Mouse (Mus musculus): ENCODE measurements at regions not wholly inside any gene's neighbourhood (a gene's known extent, or its start where the extent isn't known, plus 50 kb on each side); places are given as distances from the start of the nearest gene placed in this dataset.

DNA sequence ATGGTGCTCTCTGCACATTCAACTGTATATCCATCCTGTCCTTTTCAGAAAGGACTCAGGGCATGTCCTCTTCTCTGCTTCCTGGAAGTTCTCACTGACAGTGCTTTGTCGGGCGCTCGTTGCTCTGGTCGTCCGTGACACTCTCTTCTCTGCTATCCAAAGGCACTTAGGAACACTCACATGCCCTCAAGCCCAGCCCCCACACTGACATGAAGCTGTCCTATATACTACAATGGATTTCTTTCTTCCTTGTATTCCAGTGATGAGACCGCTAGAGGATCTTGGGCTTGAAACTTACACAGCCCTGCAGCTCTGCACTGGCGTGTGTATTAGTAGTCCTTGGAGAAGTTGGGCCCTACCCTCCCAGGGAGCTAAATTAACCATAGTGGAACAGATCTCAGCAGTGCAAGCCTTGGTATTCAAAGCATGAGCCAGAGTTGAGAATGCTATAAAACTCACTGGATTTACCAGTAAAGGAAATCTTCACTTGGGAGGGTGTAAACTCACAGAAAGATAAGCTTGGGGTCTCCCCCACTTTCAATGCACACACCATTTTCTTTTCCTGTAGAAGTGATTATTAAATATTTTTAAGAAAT lies 205.3 kb downstream of the Mreg start:
- 62% methylated on average over 7 of the region's 7 CpGs for WGBS
- H3K27me3 ChIP-seq (ENCODE audit: control insufficient read depth, insufficient read depth, low read length): no peaks in the 10 kb centered on the region

DNA sequence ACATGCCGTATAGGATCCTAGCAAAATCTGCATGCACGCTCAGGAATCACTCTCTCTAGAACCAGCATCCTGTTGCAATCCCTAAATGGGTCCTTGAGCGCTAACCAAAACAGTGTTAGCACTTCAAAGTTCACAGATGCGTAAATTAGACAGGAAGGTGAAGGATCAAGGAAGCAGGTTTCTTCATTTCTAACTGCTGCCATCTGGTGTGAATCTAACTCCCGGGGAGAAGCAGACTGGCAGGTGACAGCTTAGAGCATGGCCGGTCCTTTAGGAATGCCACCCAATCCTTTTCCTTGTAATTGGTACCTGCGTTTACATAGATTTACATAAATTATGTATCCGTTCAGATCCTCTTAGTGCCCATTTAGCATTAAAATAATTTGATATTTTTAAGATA lies 206.2 kb downstream of the Mreg start:
- no peak for DNase-seq
- H3K4me3 ChIP-seq (replicated peaks; ENCODE audit: insufficient read depth, low read depth, low read length): no peak overlapping the region
- H3K27ac ChIP-seq (ENCODE audit: insufficient read depth, low read length): no peak overlapping the region
- no peaks in the 10 kb centered on the region for H3K27me3 ChIP-seq (ENCODE audit: control insufficient read depth, insufficient read depth, low read length)
- whole genome bisulfite sequencing: 41% methylated on average over 8 of the region's 8 CpGs
- H3K4me1 ChIP-seq (ENCODE audit: control insufficient read depth, insufficient read depth, low read length): no peaks in the 10 kb centered on the region
- TF ChIP-seq POLR2A (IDR thresholded peaks at IDR 0.05; ENCODE audit: borderline replicate concordance, insufficient read depth, low read length) (no peak), CTCF (IDR thresholded peaks at IDR 0.05; ENCODE audit: borderline replicate concordance, insufficient read depth, low read depth, low read length) (no peak)

More for the DNA sequence above, 205.3 kb downstream of the Mreg start:
- TF ChIP-seq CTCF (IDR thresholded peaks at IDR 0.05; ENCODE audit: borderline replicate concordance, insufficient read depth, low read depth, low read length) (no peak), POLR2A (IDR thresholded peaks at IDR 0.05; ENCODE audit: borderline replicate concordance, insufficient read depth, low read length) (no peak)
- H3K27ac ChIP-seq (ENCODE audit: insufficient read depth, low read length): no peak overlapping the region
- H3K4me3 ChIP-seq (replicated peaks; ENCODE audit: insufficient read depth, low read depth, low read length): no peak overlapping the region
- H3K4me1 ChIP-seq (ENCODE audit: control insufficient read depth, insufficient read depth, low read length): no peaks in the 10 kb centered on the region
- no peak for DNase-seq

DNA sequence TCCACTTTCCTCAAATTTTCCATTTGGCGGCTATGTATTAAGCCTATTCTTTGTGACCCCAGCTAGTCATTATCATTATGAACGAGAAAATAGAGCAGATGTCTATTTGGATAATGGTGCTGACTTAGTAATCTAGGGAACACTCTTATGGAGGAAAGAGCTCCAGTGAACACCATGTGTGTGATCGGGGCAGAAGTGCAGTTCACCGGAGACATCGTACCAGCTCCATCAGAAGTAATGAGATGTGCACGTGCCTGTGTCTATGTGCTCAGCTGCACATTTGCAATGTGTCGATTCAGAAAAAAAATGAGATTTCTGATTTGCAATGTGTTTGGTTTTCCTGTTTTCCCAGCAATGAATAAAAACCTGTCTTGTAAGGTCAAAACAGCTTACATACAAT lies 206.6 kb downstream of the Mreg start:
- no peaks in the 10 kb centered on the region for H3K4me1 ChIP-seq (ENCODE audit: control insufficient read depth, insufficient read depth, low read length)
- WGBS: 85% methylated on average over 7 of the region's 7 CpGs

DNA sequence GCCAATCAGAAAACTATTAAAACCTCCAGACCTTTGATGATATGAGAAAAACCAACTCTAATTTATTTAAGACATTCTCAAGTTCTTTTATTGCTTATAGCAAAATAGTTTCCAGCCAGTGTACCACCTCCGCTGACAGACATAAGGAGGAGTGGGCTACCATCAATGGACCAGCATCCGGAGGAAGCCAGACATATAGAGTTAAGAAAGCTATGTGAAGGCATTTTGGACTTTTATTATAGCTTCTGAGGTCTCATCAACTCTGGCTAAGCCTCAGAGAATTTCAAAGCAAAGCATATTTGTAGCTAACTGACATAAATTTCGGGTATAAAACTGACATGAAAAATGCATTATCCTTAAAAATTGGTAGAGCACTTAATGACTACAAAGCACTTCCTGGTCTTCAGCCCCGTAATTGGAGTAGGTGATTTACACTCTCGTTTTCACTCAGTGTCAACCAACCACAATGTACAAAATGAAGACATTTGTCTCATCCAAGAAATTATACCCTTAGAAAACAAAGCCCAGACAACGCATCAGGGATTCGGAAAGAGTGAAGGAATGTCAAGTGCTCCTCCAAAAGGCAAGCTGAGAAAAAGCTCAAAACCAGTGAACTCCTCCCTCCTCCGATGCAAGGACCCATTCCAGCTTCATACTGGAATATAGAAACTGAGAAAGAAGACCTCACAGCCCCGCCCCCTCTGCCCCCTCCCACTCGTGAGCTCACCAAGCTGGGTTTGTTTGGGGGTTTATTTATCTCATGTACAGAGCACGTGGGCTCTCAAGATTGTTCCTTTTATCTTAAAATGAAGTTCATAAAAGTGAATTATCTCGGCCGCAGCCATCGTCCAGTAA lies 208.5 kb downstream of the Mreg start:
- WGBS: 90% methylated on average over 14 of the region's 14 CpGs
- H3K4me1 ChIP-seq (ENCODE audit: control insufficient read depth, insufficient read depth, low read length): no peaks in the 10 kb centered on the region
- no peaks in the 10 kb centered on the region for H3K27me3 ChIP-seq (ENCODE audit: control insufficient read depth, insufficient read depth, low read length)
- no peak overlapping the region for H3K27ac ChIP-seq (ENCODE audit: insufficient read depth, low read length)
- TF ChIP-seq POLR2A (IDR thresholded peaks at IDR 0.05; ENCODE audit: borderline replicate concordance, insufficient read depth, low read length) (no peak), CTCF (IDR thresholded peaks at IDR 0.05; ENCODE audit: borderline replicate concordance, insufficient read depth, low read depth, low read length) (no peak)
- no peak for DNase-seq
- H3K4me3 ChIP-seq (replicated peaks; ENCODE audit: insufficient read depth, low read depth, low read length): no peak overlapping the region

More for the DNA sequence above, 206.6 kb downstream of the Mreg start:
- Histone ChIP-seq H3K27ac (ENCODE audit: insufficient read depth, low read length) (no peak overlapping the region), H3K27me3 (ENCODE audit: control insufficient read depth, insufficient read depth, low read length) (no peaks in the 10 kb centered on the region), H3K4me3 (replicated peaks; ENCODE audit: insufficient read depth, low read depth, low read length) (no peak overlapping the region)
- TF ChIP-seq CTCF (IDR thresholded peaks at IDR 0.05; ENCODE audit: borderline replicate concordance, insufficient read depth, low read depth, low read length) (no peak), POLR2A (IDR thresholded peaks at IDR 0.05; ENCODE audit: borderline replicate concordance, insufficient read depth, low read length) (no peak)
- no peak for DNase-seq

DNA sequence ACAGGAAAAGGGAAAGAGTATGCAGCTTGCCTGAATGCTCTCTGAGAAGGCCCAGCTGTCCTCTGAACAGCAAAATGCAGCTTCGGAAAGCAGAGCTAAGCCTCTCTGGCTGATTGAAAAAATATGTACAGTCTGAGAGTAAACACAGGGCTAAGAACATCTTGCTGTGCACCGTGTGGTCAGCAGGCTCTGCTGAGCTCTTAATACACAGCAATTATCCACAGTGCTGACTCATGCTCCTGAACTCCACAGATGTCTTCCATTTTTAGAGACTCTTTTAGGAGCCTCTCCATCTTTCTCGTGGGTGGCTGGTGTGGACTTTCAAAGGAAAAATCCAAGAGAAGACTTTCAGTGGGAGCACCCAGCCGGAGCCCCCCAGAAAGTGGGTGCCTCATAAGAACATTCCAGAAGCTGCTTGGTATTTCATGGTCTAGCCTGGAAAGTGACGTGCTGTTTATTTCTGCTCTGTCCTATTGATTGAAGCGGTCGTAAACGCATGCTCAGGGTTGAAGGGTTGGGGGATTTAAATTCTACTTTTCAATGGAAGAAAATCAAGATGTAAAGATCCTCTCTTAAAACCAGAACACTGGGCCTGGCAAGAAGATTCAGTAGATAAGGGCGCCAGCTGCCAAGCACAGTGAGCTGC lies 209.5 kb downstream of the Mreg start:
- DNase-seq: no peak
- WGBS: 77% methylated on average over 9 of the region's 9 CpGs

DNA sequence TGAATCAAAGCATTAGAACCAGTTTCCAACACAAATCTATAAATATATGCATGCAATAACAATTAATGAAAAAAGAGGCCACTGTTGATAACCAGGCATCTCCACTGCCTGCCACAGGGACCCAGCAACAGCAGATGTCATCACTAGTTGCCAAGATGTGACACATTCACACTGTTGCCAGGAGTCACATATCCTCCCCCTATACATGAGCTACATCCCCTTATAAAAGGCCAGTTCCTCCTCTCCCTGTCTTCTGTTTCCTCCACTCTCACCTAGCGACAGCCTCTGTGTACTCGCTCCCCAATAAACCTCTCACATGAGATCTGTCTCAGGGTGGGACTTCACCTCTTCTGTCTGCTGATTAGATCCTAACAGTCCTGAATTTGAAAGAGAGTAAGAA lies 211.4 kb downstream of the Mreg start:
- no peak overlapping the region for H3K27ac ChIP-seq (ENCODE audit: insufficient read depth, low read length)
- 67% methylated on average over 2 of the region's 2 CpGs for WGBS
- DNase-seq: no peak

More for the DNA sequence above, 209.5 kb downstream of the Mreg start:
- Histone ChIP-seq H3K4me3 (replicated peaks; ENCODE audit: insufficient read depth, low read depth, low read length) (no peak overlapping the region), H3K4me1 (ENCODE audit: control insufficient read depth, insufficient read depth, low read length) (no peaks in the 10 kb centered on the region), H3K27me3 (ENCODE audit: control insufficient read depth, insufficient read depth, low read length) (no peaks in the 10 kb centered on the region), H3K27ac (ENCODE audit: insufficient read depth, low read length) (no peak overlapping the region)
- TF ChIP-seq POLR2A (IDR thresholded peaks at IDR 0.05; ENCODE audit: borderline replicate concordance, insufficient read depth, low read length) (no peak), CTCF (IDR thresholded peaks at IDR 0.05; ENCODE audit: borderline replicate concordance, insufficient read depth, low read depth, low read length) (no peak)

DNA sequence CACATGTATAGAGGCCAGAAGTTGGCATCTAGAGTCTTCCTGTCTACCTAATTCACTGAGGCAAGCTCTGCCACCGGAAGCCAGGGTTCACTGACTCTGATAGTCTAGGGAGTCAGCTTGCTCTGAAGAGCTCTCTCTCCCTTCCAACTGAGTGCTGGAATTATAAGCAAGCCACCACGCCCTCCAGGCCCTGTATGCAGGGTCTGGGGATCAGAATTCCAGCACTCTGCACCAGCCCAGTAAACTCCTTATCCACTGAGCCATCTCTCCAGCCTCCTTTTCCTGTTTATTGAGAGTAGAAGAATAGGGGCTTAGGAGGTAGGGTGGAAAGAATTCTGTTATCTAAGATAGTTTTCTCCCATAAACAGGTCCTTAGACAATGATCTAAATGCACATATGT lies 215.3 kb downstream of the Mreg start:
- Histone ChIP-seq H3K4me3 (replicated peaks; ENCODE audit: insufficient read depth, low read depth, low read length) (no peak overlapping the region), H3K27me3 (ENCODE audit: control insufficient read depth, insufficient read depth, low read length) (no peaks in the 10 kb centered on the region), H3K4me1 (ENCODE audit: control insufficient read depth, insufficient read depth, low read length) (no peaks in the 10 kb centered on the region), H3K27ac (ENCODE audit: insufficient read depth, low read length) (no peak overlapping the region)
- WGBS: 64% methylated on average over 2 of the region's 2 CpGs
- DNase-seq: no peak
- no peak for TF ChIP-seq CTCF (IDR thresholded peaks at IDR 0.05; ENCODE audit: borderline replicate concordance, insufficient read depth, low read depth, low read length)
- no peak for TF ChIP-seq POLR2A (IDR thresholded peaks at IDR 0.05; ENCODE audit: borderline replicate concordance, insufficient read depth, low read length)

More for the DNA sequence above, 211.4 kb downstream of the Mreg start:
- Histone ChIP-seq H3K27me3 (ENCODE audit: control insufficient read depth, insufficient read depth, low read length) (no peaks in the 10 kb centered on the region), H3K4me3 (replicated peaks; ENCODE audit: insufficient read depth, low read depth, low read length) (no peak overlapping the region), H3K4me1 (ENCODE audit: control insufficient read depth, insufficient read depth, low read length) (no peaks in the 10 kb centered on the region)
- TF ChIP-seq POLR2A (IDR thresholded peaks at IDR 0.05; ENCODE audit: borderline replicate concordance, insufficient read depth, low read length): no peak
- no peak for TF ChIP-seq CTCF (IDR thresholded peaks at IDR 0.05; ENCODE audit: borderline replicate concordance, insufficient read depth, low read depth, low read length)
